Mouse (Mus musculus) ES-Bruce4 (cell line): ENCODE data around the gene AL607142.1.

Experiments
- CTCF ChIP-seq: IDR thresholded peaks from one replicate; pipeline ENCODE4 v1.8.1; 2011; ENCODE audit warnings: low read depth, low read length
- POLR2A ChIP-seq: IDR thresholded peaks from one replicate; pipeline ENCODE4 v1.8.1; 2011; ENCODE audit warnings: low read length; ENCODE audit not compliant: insufficient read depth

GRCm38 (mm10) chr4:120062198-120062597 lies 2.6 kb upstream of the AL607142.1 start:
- TF ChIP-seq POLR2A = no peak
- no peak for TF ChIP-seq CTCF
